Mouse (Mus musculus) CD4-positive, CD25-positive, alpha-beta regulatory T cell, adult 9 weeks (primary cell): Measurements from ENCODE around the gene Gm26661. TPM values are rescaled to one million over a fixed set of nuclear protein-coding genes. Genes with fewer than 3 reads are reported as not detected.

ENCODE experiments used
- polyA plus RNA-seq: library from polyadenylated mRNA; unstranded; fragments of 100-300 nt; shearing (Covaris generic); gene quantifications from one replicate; pipeline ENCODE4 v1.2.1, GENCODE M21; 2017

Gm26661 gene
- not detected for polyA plus RNA-seq

GRCm38 (mm10) chr14:7791532-7792159 lies at the start of gene Gm26661:
Gene Gm26661 (plus strand): TSS chr14:7791587.

DNA sequence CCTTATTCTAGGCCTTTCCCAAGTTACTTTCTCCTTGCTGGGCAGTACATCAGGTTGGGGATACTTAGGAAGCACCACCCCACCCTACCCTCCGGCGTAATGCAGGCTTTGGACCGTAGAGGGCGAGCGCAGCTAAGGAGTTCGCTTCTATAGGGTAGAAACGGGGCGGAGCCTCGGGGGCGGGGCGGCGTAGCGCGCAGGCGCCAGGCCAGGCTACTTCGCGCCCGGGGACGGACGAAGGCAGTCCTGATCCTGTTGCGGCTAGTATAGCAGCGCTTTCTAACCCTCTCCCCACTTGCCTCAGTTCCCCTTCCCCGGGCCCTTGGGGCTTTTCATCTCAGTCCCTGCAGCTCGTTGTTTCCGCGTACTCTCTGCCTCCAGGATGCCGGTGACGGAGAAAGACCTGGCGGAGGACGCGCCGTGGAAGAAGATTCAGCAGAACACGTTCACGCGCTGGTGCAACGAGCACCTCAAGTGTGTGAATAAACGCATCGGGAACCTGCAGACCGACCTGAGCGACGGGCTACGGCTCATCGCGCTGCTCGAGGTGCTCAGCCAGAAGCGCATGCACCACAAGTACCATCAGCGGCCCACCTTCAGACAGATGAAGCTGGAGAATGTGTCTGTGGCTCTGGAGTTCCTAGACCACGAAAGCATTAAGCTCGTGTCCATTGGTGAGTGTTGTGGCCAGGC lies 26.5 kb downstream of the Gm26661 start, which contains the start of gene Flnb:
Flnb (plus strand) TSS at position 188 of the 693 bp plus-strand sequence.

Other genes starting within 250 kb of the Gm26661 start
- gene Gm3558, start 223.0 kb upstream of the Gm26661 start, polyA plus RNA-seq, result 1.9 TPM
- not detected for gene Gm10338, start 196.0 kb upstream of the Gm26661 start, polyA plus RNA-seq
- not detected for gene Gm10128, start 147.6 kb upstream of the Gm26661 start, polyA plus RNA-seq
- 26.0 TPM for gene Flnb, start 26.4 kb downstream of the Gm26661 start, polyA plus RNA-seq
- not detected for gene Gm45521, start 165.7 kb downstream of the Gm26661 start, polyA plus RNA-seq
- 1.1 TPM for gene Dnase1l3, start 203.0 kb downstream of the Gm26661 start, polyA plus RNA-seq
- 37.9 TPM for gene Abhd6, start 211.3 kb downstream of the Gm26661 start, polyA plus RNA-seq